Mouse (Mus musculus): ENCODE measurements around the gene Pomc.
"Not testable (repeated sequence)": the region's sequence is repeated elsewhere in the genome, so short reads cannot be mapped to it uniquely, and the experiment has no call there.

Gene Pomc

GRCm38 (mm10) chr12:3959791-3960543, 5.2 kb downstream of the Pomc start:
- in situ Hi-C loops (cut with MboI; ENCODE audit: low pct_unique_long_range_greater_than_20kb in 1 of 2, low sequenced_read_pairs in 2 of 2, unreplicated experiment in 1 of 2), result no loop called here

- in situ Hi-C loops (cut with MboI; ENCODE audit: low pct_unique_long_range_greater_than_20kb in 1 of 2, low sequenced_read_pairs in 2 of 2, unreplicated experiment in 1 of 2), result no loop called here
These were observed 5.8 kb downstream of the Pomc start for GRCm38 (mm10) chr12:3960553-3960952.

DNA sequence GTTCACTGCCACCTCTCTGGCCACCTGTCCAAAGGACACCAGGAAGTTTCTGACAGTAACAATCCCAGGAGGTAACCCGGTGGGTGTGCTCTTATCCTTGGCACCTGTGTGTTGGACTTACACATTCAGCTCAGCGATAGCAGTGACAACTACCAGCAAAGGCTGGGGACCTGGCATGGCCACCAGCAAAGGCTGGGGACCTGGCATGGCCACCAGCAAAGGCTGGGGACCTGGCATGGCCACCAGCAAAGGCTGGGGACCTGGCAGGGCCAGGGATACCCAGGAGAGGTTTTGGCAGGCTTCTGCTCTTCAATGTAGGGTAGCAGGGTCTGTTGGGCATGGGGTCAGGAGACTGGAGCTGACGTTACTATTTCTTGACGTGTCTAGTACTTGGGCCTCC, 12.4 kb downstream of the Pomc start:
- in situ Hi-C loops (cut with MboI; ENCODE audit: low pct_unique_long_range_greater_than_20kb in 1 of 2, low sequenced_read_pairs in 2 of 2, unreplicated experiment in 1 of 2), result no loop called here

- in situ Hi-C loops (cut with MboI; ENCODE audit: low pct_unique_long_range_greater_than_20kb in 1 of 2, low sequenced_read_pairs in 2 of 2, unreplicated experiment in 1 of 2), result no loop called here
These were observed 13.6 kb downstream of the Pomc start for GRCm38 (mm10) chr12:3968380-3968779.

GRCm38 (mm10) chr12:3973169-3973568, 18.4 kb downstream of the Pomc start:
- in situ Hi-C loops (cut with MboI; ENCODE audit: low pct_unique_long_range_greater_than_20kb in 1 of 2, low sequenced_read_pairs in 2 of 2, unreplicated experiment in 1 of 2), result not testable (repeated sequence)

- in situ Hi-C loops (cut with MboI; ENCODE audit: low pct_unique_long_range_greater_than_20kb in 1 of 2, low sequenced_read_pairs in 2 of 2, unreplicated experiment in 1 of 2), result no loop called here
These were observed 26.2 kb downstream of the Pomc start for GRCm38 (mm10) chr12:3980991-3981349.

GRCm38 (mm10) chr12:3981350-3982131, 26.8 kb downstream of the Pomc start:
- in situ Hi-C loops (cut with MboI; ENCODE audit: low pct_unique_long_range_greater_than_20kb in 1 of 2, low sequenced_read_pairs in 2 of 2, unreplicated experiment in 1 of 2), result no loop called here

DNA sequence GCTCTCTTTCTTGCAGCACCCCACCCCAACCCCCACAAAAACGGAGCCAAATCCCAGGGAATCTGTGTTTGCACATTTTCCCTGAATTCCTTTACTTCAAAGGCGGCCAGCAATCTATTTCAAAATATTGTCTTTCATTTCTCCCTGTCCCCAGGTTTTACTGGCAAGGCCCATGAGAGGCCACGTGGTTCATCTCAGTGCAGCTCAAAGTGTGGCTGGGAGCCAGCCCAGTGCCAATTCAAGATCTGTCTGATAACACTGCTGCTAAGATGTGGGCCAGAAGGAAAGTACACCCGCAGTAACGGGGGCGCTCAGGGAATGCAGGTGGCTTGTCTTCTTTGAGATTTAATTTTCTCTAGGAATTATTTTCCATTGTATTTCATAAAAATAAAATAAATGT, 27.5 kb downstream of the Pomc start:
- in situ Hi-C loops (cut with MboI; ENCODE audit: low pct_unique_long_range_greater_than_20kb in 1 of 2, low sequenced_read_pairs in 2 of 2, unreplicated experiment in 1 of 2), result no loop called here

DNA sequence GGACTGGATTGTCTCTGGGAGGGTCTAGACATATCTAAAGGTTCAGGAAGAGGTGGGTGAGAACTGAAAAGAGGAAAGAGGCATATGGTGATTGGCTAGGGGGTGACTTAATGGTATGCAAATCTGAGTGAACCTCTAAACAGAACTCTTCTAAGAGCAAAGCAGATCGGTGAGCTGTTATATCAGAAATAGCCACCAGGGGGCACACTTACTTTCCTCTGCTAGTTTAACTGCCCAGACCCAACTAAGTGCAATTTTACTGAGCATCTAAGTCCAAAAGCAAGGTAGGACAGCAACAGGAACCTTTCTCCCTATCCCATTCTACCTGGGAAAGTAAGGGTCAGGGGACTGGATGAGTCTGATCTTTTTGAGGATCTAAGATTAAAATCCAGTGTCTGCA, 29.0 kb downstream of the Pomc start:
- in situ Hi-C loops (cut with MboI; ENCODE audit: low pct_unique_long_range_greater_than_20kb in 1 of 2, low sequenced_read_pairs in 2 of 2, unreplicated experiment in 1 of 2), result no loop called here

GRCm38 (mm10) chr12:3984446-3984845, 29.7 kb downstream of the Pomc start:
- in situ Hi-C loops (cut with MboI; ENCODE audit: low pct_unique_long_range_greater_than_20kb in 1 of 2, low sequenced_read_pairs in 2 of 2, unreplicated experiment in 1 of 2), result no loop called here

GRCm38 (mm10) chr12:3989943-3990342, 35.2 kb downstream of the Pomc start:
- in situ Hi-C loops (cut with MboI; ENCODE audit: low pct_unique_long_range_greater_than_20kb in 1 of 2, low sequenced_read_pairs in 2 of 2, unreplicated experiment in 1 of 2), result no loop called here

DNA sequence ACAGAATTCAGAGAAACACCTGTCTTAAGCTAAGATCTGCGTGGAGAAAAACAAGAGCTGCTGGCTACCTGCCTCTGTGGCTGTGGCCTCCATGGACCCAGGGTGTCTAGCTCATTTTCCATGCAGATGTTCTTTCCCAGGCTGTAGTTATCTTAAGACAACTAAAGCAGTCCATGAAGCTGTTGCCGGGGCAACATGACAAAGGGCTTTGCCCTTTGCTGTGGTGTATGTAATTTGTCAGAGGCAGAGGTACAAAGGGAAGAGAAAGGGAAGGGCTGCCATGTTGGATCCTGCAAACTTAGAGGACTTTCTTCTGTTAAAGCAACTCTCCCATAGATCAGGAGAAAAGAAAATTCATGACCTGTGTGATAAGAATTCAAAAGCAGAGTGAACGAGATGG, 36.3 kb downstream of the Pomc start:
- in situ Hi-C loops (cut with MboI; ENCODE audit: low pct_unique_long_range_greater_than_20kb in 1 of 2, low sequenced_read_pairs in 2 of 2, unreplicated experiment in 1 of 2), result no loop called here

GRCm38 (mm10) chr12:3996749-3997148, 42.0 kb downstream of the Pomc start:
- in situ Hi-C loops (cut with MboI; ENCODE audit: low pct_unique_long_range_greater_than_20kb in 1 of 2, low sequenced_read_pairs in 2 of 2, unreplicated experiment in 1 of 2), result no loop called here

- in situ Hi-C loops (cut with MboI; ENCODE audit: low pct_unique_long_range_greater_than_20kb in 1 of 2, low sequenced_read_pairs in 2 of 2, unreplicated experiment in 1 of 2), result no loop called here
These were observed 45.7 kb downstream of the Pomc start for GRCm38 (mm10) chr12:4000406-4000805.

DNA sequence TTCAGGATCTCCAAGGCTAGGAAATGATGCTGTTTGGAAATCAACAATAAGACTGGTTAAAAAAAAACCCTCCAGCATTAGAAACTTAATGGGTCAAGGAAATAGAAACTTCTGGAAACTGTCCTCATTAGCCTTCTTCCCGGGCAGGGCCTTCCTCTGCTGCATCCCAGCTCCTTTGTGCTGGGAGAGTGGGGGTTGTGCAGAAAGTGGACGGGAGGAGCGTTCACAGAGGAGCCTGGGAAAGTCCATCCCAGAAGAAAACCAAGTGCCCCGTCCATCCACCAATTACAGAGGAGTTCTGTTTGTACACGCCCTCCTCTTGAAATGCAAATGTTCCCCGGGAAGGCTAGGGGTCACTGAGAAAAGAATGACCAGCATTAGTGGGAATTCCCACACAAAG, 49.9 kb downstream of the Pomc start:
- in situ Hi-C loops (cut with MboI; ENCODE audit: low pct_unique_long_range_greater_than_20kb in 1 of 2, low sequenced_read_pairs in 2 of 2, unreplicated experiment in 1 of 2), result no loop called here

DNA sequence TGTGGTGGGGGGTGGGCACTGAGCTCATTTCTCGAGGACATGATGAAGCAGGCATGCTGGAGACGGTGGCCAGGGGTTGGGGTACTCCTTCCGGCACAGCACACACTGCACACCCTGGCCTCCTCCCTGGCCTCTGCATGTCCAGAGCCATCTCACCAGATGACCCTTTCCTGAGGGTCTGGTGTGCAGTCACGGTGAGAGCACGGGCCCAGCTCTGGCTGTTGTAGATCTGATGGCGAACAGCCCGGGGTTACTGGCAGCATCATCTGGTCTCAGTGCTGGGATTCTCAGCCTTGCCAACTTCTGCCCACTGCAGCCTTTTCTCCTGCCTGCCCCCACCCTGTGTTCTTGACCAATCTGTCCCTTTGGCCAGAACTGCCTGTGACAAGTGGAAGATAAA, 51.3 kb downstream of the Pomc start:
- in situ Hi-C loops (cut with MboI; ENCODE audit: low pct_unique_long_range_greater_than_20kb in 1 of 2, low sequenced_read_pairs in 2 of 2, unreplicated experiment in 1 of 2), result no loop called here

GRCm38 (mm10) chr12:4007181-4007580, 52.4 kb downstream of the Pomc start:
- in situ Hi-C loops (cut with MboI; ENCODE audit: low pct_unique_long_range_greater_than_20kb in 1 of 2, low sequenced_read_pairs in 2 of 2, unreplicated experiment in 1 of 2), result no loop called here

GRCm38 (mm10) chr12:4007766-4008165, 53.0 kb downstream of the Pomc start:
- in situ Hi-C loops (cut with MboI; ENCODE audit: low pct_unique_long_range_greater_than_20kb in 1 of 2, low sequenced_read_pairs in 2 of 2, unreplicated experiment in 1 of 2), result no loop called here

DNA sequence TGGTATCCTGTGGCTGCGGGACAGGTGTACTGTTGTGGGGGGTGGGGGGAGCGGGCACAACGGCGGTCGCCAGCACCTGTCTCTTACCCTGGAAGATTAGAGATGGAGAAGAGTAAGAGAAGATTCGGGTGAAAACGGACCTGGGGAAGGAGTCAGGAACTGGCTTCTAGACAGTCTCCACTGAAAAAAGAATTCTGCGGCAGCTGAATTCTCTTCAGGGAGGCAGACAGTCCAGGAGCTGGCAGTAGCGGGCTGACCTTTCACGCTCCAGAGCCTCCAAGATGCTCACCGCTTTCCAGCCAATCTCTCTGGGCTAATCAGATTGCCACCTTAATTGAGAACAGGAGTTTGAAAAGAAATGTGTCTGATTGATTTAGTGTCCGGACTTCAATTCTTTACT, 54.0 kb downstream of the Pomc start:
- in situ Hi-C loops (cut with MboI; ENCODE audit: low pct_unique_long_range_greater_than_20kb in 1 of 2, low sequenced_read_pairs in 2 of 2, unreplicated experiment in 1 of 2), result no loop called here

Measured in mouse embryonic stem cell (cell line).